Mouse (Mus musculus): ENCODE measurements at regions not wholly inside any gene's neighbourhood (a gene's known extent, or its start where the extent isn't known, plus 50 kb on each side); places are given as distances from the start of the nearest gene placed in this dataset.
A peak's percentile ranks its signal among the peaks of the same experiment; 100 is the strongest.
"Not testable (repeated sequence)": the region's sequence is repeated elsewhere in the genome, so short reads cannot be mapped to it uniquely, and the experiment has no call there.

GRCm38 (mm10) chr6:37696074-37696473 lies 166.1 kb downstream of the Akr1d1 start:
- no peak for DNase-seq (ENCODE audit: low read depth, low spot score)

DNA sequence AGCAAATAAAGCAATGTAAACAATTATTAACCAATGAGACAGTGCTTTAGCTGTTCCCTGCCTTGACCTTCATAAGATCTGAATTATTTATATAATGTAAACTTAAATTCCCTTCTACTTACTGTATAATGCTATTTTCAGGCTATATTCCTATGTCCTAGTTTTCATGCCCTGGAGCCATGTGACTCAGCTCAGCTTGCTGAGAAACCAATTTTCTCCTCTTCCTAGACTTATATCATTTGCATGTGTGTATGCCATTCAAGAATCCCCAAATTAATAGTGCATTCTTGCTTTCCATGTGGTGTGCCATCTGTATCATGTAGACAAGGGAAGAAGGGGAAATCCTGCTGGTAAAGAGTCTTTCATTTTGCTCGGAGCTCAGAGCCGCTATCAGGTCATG lies 166.7 kb upstream of the Trim24 start:
- DNase-seq (ENCODE audit: low read depth, low spot score): no peak

DNA sequence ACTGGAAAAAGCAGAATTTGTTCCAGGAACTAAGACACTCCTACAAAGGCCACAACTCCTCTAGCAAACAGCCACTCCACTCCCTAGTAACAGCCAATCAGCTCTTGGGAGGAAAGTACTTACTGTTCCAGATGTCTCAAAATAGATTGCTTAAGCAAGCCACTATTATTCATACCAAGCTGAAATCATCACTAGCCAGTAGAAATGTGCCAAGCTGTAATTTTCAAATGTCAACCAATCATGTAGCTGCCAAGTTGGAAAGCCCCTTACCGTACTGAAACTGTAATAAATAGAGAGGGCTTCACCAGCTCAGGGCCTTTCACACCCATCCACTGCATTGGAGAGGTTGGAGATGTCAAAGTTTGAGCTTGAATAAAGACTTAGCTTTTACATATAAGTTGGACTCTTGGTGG lies 164.9 kb upstream of the Trim24 start:
- DNase-seq (ENCODE audit: low read depth, low spot score): no peak

- not testable (repeated sequence) for DNase-seq (ENCODE audit: low read depth, low spot score)
These were observed 162.9 kb upstream of the Trim24 start for GRCm38 (mm10) chr6:37707671-37708070.

GRCm38 (mm10) chr6:37711766-37712165 lies 158.8 kb upstream of the Trim24 start:
- DNase-seq (ENCODE audit: low read depth, low spot score): no peak

DNA sequence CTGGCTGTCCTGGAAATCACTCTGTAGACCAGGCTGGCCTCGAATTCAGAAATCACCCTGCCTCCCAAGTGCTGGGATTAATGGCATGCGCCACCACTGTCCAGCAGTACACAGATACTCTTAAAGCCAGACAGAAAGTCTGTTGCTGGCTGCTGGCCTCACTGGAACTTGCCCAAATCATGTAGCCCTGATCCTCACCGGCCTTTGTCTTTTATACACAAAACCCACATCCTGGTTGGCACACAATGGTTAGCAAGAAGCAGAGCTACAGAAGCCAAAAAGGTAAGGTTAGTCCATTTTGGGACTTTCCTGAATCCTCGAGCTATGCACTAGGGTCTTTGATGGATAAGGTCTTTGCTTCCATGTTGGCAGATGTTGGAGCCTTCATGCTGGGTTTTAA lies 157.2 kb upstream of the Trim24 start:
- DNase-seq (ENCODE audit: low read depth, low spot score): no peak

DNA sequence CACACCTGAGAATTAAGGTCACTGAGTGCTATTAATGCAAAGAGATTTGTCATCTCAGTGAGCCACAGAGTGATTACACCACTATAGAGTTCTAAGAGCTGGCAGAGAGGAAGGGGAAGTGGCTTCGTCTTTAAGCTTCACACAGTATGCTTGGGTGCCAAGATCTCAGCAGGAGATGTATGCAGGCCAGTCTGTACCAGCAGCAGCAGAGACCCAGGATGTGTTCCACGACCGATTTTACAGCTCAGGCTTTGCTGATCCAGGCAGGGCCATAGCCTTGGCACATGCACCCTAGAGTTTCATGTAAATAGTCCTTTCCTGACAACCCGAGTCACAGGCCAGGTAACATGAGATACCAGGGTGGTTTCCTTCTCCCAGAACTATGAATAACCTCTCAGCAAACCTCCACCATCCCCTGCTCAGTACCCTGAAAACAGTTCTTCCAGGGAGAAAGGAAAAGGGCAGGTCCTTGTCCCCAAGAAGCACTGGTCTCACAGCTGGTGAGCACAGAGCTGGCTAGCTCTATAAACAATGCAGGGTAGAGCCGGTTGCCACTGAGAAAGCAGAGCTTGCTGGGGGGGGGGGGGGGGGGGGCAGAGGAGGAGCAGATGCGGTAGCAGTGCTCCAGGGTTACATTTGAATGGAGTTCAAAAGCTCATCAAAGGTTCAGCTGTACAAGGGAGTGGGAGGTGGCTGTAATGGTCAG lies 156.2 kb upstream of the Trim24 start:
- DNase-seq (ENCODE audit: low read depth, low spot score): no peak

- DNase-seq (ENCODE audit: low read depth, low spot score): no peak
These were observed 148.9 kb upstream of the Trim24 start for GRCm38 (mm10) chr6:37721736-37722135.

- peak; percentile 27 for DNase-seq (ENCODE audit: low read depth, low spot score)
These were observed 147.3 kb upstream of the Trim24 start for GRCm38 (mm10) chr6:37723337-37723736.

DNA sequence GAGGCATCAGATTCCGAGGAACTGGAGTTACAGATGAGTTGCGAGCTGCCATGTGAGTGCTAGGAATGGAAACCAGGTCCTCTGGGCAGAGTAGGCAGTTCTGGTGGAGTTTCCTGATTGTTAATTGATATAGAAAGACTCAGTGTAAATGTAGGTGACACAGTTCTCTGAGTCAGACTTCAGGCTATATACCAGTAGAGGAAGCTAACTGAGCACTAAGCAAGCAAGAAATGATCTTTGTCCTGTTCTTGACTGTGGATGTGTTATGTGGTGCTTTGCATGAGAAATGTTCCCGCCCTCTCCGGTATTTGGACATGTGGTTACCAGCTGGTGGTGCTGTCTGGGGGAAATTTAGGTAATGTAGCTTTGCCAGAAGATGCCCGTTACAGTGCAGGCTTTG lies 146.4 kb upstream of the Trim24 start:
- no peak for DNase-seq (ENCODE audit: low read depth, low spot score)

GRCm38 (mm10) chr6:37728621-37729020 lies 142.0 kb upstream of the Trim24 start:
- DNase-seq (ENCODE audit: low read depth, low spot score): no peak

DNA sequence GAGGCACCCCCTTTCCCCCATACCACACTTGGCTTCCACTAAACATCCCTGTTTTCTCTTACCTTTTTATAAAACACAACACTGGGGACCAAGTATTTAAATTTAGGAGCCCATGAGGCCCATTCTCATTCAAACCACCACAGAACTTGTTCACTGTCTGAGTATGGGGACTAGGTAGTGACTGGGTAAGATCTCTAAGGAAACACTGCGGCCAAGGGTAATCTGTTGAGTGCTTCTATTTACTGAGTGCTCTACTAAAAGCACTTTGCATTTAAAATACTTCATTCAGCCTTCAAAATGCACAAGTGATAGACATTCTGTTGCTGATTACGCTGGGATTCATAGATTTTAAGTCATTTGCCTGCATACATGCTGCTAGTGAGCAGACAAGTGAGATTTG lies 141.4 kb upstream of the Trim24 start:
- DNase-seq (ENCODE audit: low read depth, low spot score): no peak

DNA sequence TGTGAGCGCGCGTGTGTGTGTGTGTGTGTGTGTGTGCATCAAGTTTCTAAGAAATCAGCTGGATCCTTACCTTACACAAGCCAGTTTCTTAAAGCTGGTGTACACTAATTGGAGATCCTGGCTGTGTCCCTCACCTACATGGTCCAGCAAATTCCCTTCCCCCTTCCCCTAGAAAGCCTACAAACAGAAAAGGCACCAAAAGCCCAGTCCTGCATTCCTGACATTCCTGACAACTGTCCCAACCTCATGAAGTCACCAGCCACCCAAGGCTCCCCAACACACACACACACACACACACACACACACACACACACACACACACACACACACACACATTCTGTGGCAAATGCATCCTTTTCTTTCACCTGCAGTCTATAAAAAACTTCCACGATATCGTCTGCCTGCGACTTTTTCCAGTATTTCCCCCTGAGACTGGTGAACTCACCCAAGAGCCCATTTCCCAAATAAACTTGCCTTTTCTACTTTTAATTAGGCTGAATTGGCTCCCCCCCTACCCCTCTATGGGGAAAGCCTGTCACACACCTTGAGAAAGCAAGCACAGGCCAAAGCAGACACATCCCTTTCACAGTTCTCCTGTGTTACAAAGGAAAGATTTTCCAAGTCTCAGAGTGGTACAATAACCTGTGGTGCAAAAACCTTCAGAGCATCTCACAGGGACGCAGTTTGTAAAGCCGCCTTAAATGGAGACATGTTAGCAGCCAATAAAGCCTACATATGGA lies 139.9 kb upstream of the Trim24 start:
- DNase-seq (ENCODE audit: low read depth, low spot score): no peak

DNA sequence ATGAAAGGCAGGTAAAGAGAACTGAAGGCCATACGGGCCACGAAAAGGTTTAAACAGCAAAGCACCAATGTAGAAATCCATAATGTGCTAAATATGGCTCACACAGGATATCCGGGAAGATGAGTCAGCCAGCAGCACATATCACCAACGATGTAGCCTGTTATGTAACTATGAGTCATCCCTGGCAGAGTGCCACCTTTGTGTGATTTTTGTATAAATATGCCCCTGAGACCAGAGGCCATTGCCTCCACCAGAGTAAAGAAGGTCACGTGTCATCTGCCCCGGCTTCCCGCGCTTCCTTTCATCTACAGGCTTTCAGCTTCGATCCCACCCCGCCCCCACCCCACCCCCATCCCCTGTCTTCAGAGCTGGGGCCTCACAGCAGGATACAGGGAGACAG lies 138.2 kb upstream of the Trim24 start:
- peak; percentile 24 for DNase-seq (ENCODE audit: low read depth, low spot score)

DNA sequence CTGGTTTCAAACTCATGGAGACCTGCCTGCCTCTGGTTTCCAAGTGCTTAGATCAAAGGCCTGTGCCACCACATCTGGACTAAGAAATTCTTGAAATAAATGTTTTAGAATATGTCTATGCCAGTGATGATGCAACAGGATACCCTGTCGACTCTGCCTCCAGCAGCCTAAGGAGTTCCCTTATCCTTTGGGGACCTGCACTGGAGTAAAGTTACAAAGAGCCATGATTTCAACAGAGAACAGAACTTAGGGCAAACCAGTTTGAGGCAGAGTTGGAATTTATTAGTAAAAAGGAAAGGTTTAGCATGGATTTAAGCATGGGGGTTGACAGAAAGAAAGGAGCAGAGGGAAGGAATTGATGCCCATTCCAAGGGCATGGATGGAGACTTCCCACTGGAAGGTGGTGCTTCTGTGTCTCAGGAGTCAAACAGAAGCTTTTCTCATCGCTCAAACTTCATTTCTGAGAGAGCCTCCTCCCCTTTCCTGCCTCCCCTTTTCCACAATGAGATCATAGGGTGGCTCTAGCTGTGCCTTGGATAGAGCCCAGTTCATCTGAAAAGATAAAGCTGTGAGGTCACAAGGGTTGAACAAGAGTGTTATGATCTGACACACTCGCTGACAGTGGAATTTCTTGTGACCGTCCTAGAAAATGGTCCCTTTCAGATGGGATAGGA lies 135.2 kb upstream of the Trim24 start:
- no peak for DNase-seq (ENCODE audit: low read depth, low spot score)

DNA sequence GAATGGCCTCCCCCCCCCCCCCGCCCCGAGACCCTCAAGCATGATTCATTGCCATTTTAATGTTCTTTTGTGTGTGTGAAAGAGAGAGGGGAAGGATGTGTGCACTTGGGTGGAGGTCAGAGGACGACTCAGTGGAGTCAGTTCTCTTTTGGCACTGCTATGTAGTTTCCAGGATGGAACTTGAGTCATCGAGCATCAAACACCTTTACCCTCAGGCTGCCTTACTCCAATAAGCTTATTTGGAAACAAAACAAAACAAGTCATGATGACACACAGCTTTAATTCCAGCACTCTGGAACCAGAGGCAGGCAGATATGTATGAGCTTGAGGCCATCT lies 134.7 kb upstream of the Trim24 start:
- no peak for DNase-seq (ENCODE audit: low read depth, low spot score)

- no peak for DNase-seq (ENCODE audit: low read depth, low spot score)
These were observed 129.4 kb upstream of the Trim24 start for GRCm38 (mm10) chr6:37740982-37741889.

DNA sequence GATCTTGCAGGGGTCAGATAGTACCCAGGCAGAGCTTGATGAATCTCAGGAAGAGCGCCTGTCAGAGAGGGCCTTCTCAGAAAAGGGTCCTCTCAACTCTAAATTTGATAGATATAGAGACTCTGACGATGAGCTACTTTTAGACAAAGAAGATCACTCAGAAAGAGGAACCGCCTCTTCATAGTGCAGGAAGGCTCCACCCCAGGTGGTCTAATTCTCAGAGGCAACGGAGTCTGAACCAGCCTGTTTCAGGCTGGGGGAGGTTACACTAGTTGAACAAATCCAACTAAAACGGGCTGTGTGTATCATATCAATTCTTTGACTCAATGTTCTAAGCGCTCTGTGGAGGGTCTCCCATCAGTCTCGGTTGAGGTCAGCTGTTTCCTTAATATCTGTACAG lies 128.7 kb upstream of the Trim24 start:
- DNase-seq (ENCODE audit: low read depth, low spot score): not testable (repeated sequence)

DNA sequence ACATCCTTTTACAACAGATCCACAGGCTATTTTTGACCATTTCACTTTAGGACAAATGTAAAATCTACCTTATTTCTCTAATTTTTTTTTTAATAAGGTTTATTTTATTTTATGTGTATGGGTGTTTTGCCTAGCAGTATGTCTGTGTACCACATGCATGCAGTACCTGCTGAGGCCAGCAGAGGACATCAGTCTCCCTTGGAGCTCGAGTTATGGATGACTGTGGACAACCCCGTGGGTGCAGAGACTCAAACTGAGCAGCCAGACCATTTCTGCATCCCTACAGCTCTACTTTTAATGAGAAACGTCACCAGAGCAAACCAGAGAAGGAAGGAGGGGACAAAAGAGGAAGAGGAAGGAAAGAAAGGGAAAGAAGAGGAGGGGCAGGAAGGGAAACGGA lies 125.9 kb upstream of the Trim24 start:
- no peak for DNase-seq (ENCODE audit: low read depth, low spot score)

- no peak for DNase-seq (ENCODE audit: low read depth, low spot score)
These were observed 125.1 kb upstream of the Trim24 start for GRCm38 (mm10) chr6:37745393-37746100.

DNA sequence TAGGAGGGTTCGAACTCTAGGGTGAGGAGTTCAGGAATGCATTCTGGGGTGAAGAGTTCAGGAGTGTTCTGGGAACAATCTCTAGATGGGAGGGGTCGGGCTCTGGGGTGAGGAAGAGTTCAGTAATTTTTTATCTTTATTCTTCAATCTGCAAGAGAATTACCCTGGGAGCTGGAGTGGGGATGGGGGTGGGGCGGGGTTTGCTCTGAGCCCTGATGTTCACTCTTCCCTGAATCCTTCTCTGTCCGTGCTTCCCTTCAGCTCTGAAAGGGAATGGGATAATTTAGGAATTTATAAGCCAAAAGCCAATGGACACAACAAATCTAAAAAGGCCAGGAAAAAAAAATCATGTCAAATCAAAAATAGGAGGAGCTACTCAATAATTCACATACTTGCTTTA lies 122.8 kb upstream of the Trim24 start:
- not testable (repeated sequence) for DNase-seq (ENCODE audit: low read depth, low spot score)
